Mouse (Mus musculus): ENCODE measurements around the gene Slc18b1.

Slc18b1 gene

GRCm38 (mm10) chr10:23796551-23797503 is at the start of gene Slc18b1:
Slc18b1 (plus strand) TSS chr10:23796986.
- in situ Hi-C loops (cut with MboI, MseI): loop anchor here in 1 of 2 experiments (25.0 kb wide), 2 partner anchors 1510 to 1565 kb away; partner anchors contain the start of gene Epb41l2

DNA sequence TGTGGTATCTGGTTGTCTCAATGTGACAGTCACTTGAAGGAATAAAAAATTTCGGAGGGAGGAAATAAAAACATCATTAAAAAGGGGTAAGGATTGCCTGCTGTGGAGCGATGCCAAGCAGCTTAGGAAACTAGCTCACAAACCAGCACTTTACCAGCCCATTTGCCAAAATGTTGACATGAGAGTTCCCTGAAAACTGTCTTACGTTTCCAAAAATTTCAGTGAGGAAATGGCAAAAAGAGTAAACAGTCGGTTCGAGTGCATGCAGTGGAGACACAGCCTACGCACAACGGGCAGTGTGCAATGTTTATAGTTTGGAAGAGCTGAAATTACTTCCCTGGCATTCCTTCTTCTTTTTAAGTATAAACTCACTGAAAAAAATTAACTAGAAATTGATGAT is 42.6 kb upstream of the Slc18b1 start:
- in situ Hi-C loops (cut with MboI, MseI): no loop called here

DNA sequence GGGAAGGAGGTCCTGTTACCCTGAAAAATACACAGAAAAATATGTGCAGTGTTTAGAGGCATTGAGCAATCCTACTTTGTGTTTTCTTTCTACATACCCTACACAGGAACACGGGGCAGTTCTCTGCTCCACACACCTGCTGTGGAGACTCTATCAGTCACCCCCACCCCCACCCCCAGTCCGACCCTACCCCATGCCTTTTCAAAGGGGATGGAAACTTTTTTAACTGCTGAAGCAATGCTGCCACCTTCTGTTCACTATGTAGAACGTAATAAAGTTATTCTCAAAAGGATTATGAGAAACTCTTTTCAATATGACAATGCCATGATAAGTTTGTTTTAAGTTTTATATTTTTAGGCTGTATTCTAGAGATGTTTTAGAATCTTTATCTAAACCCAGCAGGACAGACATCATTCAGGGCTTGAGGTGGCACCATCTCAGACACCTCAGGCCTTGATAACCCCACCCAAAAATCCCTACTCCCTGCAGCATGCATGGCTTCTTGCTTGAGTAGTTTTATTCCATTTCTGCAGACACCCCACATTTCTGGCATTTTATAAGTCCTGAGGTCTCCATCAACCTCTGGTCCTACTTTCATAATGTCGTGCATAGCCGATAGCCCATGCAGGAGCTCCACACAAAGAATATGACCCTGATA is 19.4 kb upstream of the Slc18b1 start:
- in situ Hi-C loops (cut with MboI, MseI): loop anchor here (5.0 to 25.0 kb wide), 4 partner anchors 660 to 1585 kb away; partner anchors contain the start of gene Epb41l2 (in 1 of the 2)

- in situ Hi-C loops (cut with MboI, MseI): loop anchor here (10.0 to 25.0 kb wide), 3 partner anchors 1056 to 1582 kb away; partner anchors contain the start of gene Epb41l2 (in 1 of the 2)
Observed at GRCm38 (mm10) chr10:23780539-23781275, 16.1 kb upstream of the Slc18b1 start.

DNA sequence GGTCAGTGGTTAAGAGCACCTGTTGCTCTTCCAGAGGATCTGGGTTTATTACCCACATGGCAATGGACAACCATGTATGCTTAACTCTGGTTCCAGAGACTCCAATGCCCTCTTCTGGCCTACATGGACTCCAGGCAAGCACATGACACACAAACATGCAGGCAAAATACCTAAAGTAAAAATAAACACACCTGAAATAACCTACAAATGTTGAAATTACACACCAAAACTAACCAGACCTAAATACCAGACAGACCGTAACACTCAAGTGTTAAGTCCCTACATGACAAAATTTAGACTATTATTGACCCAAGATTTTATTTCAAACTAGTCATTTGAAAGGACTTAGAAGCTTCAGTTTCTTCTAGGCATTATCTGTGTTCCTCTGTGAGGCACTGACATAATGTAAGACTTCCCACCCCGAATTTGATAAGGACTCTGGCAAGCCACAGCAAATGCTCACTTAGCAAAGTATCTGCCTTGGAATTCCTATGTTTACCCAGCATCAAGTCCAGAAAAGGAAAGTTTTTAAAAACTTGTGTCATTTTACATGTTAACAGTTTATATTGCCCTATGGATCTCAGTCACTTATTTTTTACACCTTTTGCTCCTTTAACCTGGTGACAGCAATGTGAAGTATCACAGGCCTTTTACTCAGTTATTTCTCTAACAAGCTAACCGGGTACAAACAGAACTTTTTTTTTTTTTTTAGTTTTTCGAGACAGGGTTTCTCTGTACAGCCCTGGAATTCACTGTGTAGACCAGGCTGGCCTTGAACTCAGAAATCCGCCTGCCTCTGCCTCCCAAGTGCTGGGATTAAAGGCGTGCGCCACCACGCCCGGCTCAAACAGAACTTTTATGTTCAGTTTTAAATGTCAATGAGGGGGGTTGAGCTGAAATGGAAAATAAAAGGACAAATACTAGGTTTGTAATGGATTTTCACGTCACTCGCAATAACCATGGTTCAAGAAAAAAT is 14.7 kb upstream of the Slc18b1 start:
- in situ Hi-C loops (cut with MboI, MseI): loop anchor here (10.0 to 25.0 kb wide), 3 partner anchors 1057 to 1580 kb away; partner anchors contain the start of gene Epb41l2 (in 1 of the 2)

GRCm38 (mm10) chr10:23782855-23783492 is 13.8 kb upstream of the Slc18b1 start:
- in situ Hi-C loops (cut with MboI, MseI): loop anchor here (10.0 to 25.0 kb wide), 3 partner anchors 1058 to 1579 kb away; partner anchors contain the start of gene Epb41l2 (in 1 of the 2)

- in situ Hi-C loops (cut with MboI, MseI): loop anchor here (10.0 to 25.0 kb wide), 3 partner anchors 1059 to 1579 kb away; partner anchors contain the start of gene Epb41l2 (in 1 of the 2)
Observed at GRCm38 (mm10) chr10:23783493-23783884, 13.3 kb upstream of the Slc18b1 start.

DNA sequence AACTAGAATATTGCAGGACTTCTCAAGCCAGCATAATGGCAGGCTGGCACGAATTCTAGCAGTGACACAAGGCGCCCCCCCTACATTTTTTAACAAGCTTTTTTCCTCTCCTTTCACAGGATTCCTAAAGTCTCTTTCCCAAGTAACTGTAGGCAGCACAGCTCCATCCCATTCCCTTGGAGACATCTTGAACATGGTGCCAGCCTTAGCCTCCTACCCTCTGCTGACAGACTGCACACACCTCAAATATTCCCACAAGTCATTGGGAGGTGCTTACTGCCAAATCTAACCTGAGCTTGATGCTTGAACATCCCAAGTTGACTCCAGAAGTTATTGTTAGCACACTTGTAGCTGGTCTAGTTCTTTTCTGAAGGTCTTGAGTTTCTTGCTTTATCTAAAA is 12.7 kb upstream of the Slc18b1 start:
- in situ Hi-C loops (cut with MboI, MseI): loop anchor here (10.0 to 25.0 kb wide), 3 partner anchors 1059 to 1578 kb away; partner anchors contain the start of gene Epb41l2 (in 1 of the 2)

DNA sequence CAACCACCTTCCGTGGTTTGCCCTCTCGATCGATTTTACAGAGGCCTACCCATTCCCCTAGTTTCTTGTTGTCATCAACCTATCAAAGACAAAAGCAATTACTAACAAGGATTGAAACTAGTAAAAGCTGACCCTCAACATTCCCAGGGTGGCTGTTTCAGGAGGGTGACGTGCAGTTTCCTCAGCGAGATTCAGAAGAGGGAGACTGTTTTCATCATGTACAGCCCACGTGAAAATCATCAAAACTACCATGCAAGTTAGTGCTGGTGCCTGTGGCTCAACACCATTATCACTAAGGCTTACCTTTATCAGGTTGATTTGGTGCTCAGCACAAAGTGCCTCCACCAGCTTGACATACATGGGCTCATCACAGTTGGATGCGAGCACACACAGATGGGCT is 11.2 kb upstream of the Slc18b1 start:
- in situ Hi-C loops (cut with MboI, MseI): loop anchor here (5.0 to 25.0 kb wide), 4 partner anchors 1058 to 1577 kb away; partner anchors contain the start of gene Epb41l2 (in 1 of the 2)

DNA sequence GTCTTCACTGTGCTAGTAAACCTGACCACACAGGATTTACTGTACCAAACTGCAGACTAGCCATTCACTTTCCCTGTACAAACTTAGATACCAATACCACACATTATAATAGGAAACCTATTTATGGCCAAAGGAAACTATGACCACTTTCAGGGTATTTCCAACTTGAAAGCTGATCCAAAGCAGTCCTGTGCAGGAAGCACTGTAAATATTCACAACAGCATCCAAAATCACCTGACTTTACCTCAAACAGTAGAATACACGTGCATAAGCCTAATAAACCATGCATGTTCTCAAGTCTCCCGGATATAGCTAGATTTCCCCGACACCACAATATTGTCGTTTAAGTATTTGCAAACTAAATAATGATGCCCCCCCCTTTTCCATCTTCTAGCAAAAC is 10.7 kb upstream of the Slc18b1 start:
- in situ Hi-C loops (cut with MboI, MseI): loop anchor here (5.0 to 25.0 kb wide), 4 partner anchors 1059 to 1576 kb away; partner anchors contain the start of gene Epb41l2 (in 1 of the 2)

DNA sequence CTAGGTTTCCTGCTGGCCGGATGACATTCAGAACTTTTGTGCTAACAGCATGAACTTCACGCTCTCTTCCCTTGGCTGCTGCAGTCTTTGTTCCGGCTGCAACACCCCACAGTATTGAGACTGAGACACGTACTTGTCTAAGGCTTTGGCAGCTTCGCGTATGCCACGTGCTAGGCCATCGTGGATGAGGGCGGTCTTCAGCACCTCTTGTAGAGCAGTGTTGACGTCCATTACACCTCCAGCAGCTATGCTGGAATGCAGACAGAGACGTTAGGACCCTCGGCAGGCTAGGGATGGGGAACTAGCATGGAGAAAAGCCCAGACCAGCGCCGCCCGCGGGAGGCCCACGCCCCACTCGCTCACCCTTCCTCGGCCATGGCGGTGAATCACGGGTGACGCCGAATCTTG is 10.2 kb upstream of the Slc18b1 start:
- in situ Hi-C loops (cut with MboI, MseI): loop anchor here (5.0 to 25.0 kb wide), 4 partner anchors 1059 to 1576 kb away; partner anchors contain the start of gene Epb41l2 (in 1 of the 2)

GRCm38 (mm10) chr10:23787062-23787821 is 9.5 kb upstream of the Slc18b1 start, which contains the start of gene Rps12:
Rps12 (minus strand) TSS chr10:23787275.
- in situ Hi-C loops (cut with MboI, MseI): loop anchor here (5.0 to 25.0 kb wide), 4 partner anchors 1060 to 1575 kb away; partner anchors contain the start of gene Epb41l2 (in 1 of the 2)

DNA sequence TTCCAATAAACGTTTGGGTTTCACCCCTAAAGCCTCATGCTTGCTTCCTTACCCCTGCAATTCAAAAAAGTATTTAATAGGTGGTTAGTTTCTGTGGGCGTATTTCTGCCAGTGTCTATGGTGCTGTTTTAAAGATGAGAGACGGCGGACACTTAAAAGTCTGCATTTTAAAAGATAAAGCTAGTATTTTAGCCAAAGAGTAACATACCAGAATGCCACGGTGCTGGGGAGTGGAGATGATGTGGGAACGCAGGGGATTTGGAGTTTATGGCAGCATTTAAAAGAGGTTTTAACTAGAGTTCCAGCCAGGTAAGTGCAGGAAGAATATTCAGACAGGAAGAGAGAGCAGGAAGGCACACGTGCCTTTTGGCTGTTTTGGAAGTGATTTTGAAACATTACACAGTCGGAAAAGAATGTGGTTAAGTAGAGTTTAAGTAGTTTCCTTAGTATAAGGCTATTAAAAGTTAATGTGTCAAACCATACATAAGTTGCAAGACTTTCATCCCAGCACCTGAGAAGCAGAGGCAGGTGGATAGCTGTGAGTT is 8.7 kb upstream of the Slc18b1 start:
- in situ Hi-C loops (cut with MboI, MseI): loop anchor here (5.0 to 25.0 kb wide), 4 partner anchors 1061 to 1574 kb away; partner anchors contain the start of gene Epb41l2 (in 1 of the 2)

- in situ Hi-C loops (cut with MboI, MseI): loop anchor here in 1 of 2 experiments (25.0 kb wide), 2 partner anchors 1509 to 1566 kb away; partner anchors contain the start of gene Epb41l2
Observed at GRCm38 (mm10) chr10:23795871-23796520, 790 bp upstream of the Slc18b1 start.

DNA sequence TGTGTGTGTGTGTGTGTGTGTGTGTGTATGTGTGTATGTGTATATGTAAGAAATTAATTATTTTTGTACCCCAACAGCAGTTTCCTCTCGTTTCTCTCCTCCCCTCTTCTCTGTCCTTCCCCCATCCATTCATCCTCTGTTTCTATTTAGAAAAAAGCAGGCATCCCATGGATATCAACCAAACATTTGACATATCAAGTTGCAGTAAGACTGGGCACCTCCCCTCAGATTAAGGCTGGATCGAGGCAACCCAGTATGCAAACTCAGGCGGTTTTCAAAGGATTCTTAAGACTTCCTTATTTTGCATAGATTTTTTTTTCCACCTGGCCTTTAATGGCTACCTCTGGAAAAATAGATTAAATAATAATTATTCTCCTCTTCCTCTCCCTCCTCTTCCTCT is 820 bp downstream of the Slc18b1 start:
- in situ Hi-C loops (cut with MboI, MseI): loop anchor here in 1 of 2 experiments (25.0 kb wide), 2 partner anchors 1510 to 1565 kb away; partner anchors contain the start of gene Epb41l2

DNA sequence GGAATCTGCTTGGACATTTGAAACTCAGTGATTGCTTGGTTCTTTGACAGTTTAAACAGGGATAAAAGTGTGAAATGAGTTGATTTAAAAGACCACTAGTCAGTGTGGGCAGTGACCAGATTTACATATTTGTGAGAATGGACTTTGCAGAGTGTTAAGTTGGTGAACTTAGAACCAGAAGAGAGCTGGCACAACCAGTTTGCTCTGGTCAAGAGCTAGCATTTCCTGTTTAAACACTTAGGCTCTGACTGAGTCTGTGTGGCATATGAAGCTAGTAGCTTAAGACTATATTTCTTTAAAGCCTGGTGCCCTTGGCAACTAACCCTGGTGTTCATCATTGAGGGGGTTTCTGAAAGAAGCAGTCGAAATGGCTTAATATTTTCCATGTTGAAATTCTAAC is 1.4 kb downstream of the Slc18b1 start:
- in situ Hi-C loops (cut with MboI, MseI): loop anchor here in 1 of 2 experiments (25.0 kb wide), 2 partner anchors 1511 to 1564 kb away; partner anchors contain the start of gene Epb41l2

DNA sequence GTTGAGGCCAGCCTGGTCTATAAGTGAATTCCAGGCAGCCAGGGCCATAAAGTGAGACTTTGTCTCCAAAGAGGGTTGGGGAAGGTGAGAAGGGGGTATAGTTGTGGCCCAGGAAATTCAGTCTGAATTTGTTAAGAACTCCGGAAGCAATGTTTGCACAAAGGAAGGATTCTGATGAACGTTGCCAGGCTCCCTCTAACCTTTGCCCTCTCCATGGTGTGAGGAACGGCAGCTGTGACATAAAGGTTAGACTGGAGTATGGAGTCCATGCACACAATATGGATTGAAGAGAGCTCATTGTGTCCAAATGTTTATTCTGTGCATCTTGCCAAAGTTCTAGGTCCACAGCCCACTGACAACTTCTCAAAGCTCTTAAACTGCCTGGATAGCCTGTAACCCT is 3.1 kb downstream of the Slc18b1 start:
- in situ Hi-C loops (cut with MboI, MseI): loop anchor here in 1 of 2 experiments (25.0 kb wide), 2 partner anchors 1513 to 1562 kb away; partner anchors contain the start of gene Epb41l2

All from T-helper 17 cell (primary cell).